Mouse (Mus musculus) kidney, adult 2 months (tissue): Measurements from ENCODE around the gene Gm20716. TPM values are rescaled to one million over a fixed set of nuclear protein-coding genes. Genes with fewer than 3 reads are reported as not detected.

Experiments used
- DNase-seq: peaks from one replicate; pipeline ENCODE4 v3.0.0; 2021
- H3K27ac ChIP-seq: fragments of 200-500 bp; 2 replicates; pipeline ENCODE4 v1.5.1; 2012; ENCODE audit warnings: low read depth, low read length, control low read depth, inconsistent platforms; ENCODE audit not compliant: insufficient read depth
- H3K27me3 ChIP-seq: fragments of 200-500 bp; replicated peaks from 2 replicates; pipeline ENCODE4 v1.6.1; 2012; ENCODE audit warnings: mild to moderate bottlenecking, moderate library complexity, low read length, inconsistent platforms; ENCODE audit not compliant: control insufficient read depth, insufficient read depth
- H3K36me3 ChIP-seq: fragments of 200-500 bp; 2 replicates; pipeline ENCODE4 v1.6.1; 2012; ENCODE audit warnings: mild to moderate bottlenecking, moderate library complexity, low read length, inconsistent platforms; ENCODE audit not compliant: control insufficient read depth, insufficient read depth
- H3K4me1 ChIP-seq: fragments of 200-500 bp; 2 replicates; pipeline ENCODE4 v1.6.1; 2011; ENCODE audit warnings: low read length; ENCODE audit not compliant: control insufficient read depth, insufficient read depth
- H3K4me3 ChIP-seq: fragments of 200-500 bp; 2 replicates; pipeline ENCODE4 v1.5.1; 2011; ENCODE audit warnings: mild to moderate bottlenecking, low read depth, low read length, control low read depth; ENCODE audit not compliant: insufficient read depth
- CTCF ChIP-seq: fragments of 200-500 bp; conservative IDR thresholded peaks from 2 replicates; pipeline ENCODE4 v1.5.1; 2011; ENCODE audit warnings: low read depth, mild to moderate bottlenecking, control low read depth, low read length, moderate library complexity, mixed read lengths; ENCODE audit not compliant: insufficient read depth, insufficient read length
- POLR2A ChIP-seq: fragments of 200-500 bp; IDR thresholded peaks from one replicate; pipeline ENCODE4 v1.6.1; 2011; ENCODE audit warnings: low read depth, low read length, control low read depth
- WGBS: fragments of 180-500 bp; shearing (Covaris S2); methylation state at CpG from one replicate; pipeline ENCODE4 v1.1.7; 2018; 5-methylcytosine and 5-hydroxymethylcytosine counted together
- polyA plus RNA-seq: library from polyadenylated mRNA; depleted of rRNA; stranded (reverse); fragments of >200 nt; gene quantifications from 2 replicates; pipeline ENCODE4 v1.2.3, GENCODE M21; 2012

Gm20716 gene
- polyA plus RNA-seq, 1 experiment: 8.5 TPM

GRCm38 (mm10) chr2:168257188-168257587, 27.0 kb upstream of the Gm20716 start:
- DNase-seq: no peak
- H3K27ac ChIP-seq: no peak overlapping the region
- no peaks in the 10 kb centered on the region for H3K27me3 ChIP-seq
- no peak for TF ChIP-seq CTCF
- no peak for TF ChIP-seq POLR2A
- no peaks in the 10 kb centered on the region for H3K36me3 ChIP-seq
- WGBS: 94% methylated on average over 4 of the region's 4 CpGs
- H3K4me1 ChIP-seq: no peaks in the 10 kb centered on the region
- H3K4me3 ChIP-seq: no peak overlapping the region

DNA sequence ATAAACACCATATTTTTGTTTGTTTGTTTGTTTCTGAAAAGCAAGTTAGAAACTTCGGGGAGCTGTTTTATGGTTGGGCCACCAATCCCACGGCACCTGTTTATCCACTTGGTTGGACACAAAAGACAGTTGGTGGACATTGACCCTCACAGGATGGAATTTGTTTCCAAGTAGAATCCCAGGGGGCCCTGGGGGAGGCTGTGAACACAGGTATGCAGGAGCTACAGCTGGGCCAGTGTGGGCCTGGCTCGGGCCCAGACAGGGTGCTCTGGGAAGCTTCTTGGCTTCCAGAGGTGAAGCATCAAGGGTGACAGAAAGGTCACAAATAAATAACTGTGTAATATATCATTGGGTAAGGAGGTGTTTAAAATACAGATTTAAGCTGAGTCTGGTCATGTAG, 26.3 kb upstream of the Gm20716 start:
- Histone ChIP-seq H3K27ac (no peak overlapping the region), H3K36me3 (no peaks in the 10 kb centered on the region), H3K4me1 (no peaks in the 10 kb centered on the region), H3K4me3 (no peak overlapping the region), H3K27me3 (no peaks in the 10 kb centered on the region)
- no peak for TF ChIP-seq CTCF
- TF ChIP-seq POLR2A: no peak
- 46% methylated on average over 3 of the region's 3 CpGs for WGBS
- DNase-seq: peak; percentile 84

DNA sequence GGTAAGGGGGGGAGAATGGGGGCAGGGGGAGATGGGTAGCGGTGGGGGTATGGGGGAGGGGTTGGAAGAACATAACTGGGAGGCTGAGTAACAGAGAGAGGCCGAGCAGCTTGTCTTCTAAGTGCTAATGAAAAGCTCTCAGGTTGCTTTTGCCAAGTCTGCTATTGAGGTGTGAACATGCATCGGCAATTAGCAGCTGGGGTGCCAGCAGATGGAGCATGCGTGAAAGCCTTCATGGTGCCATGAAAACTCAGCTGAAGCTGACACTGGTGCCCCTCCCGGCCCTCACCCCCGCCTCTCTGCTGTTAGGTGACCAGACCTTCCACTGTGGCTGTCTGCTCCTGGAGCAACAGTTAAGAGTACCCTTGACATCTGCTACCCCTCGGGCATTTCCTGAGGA, 23.7 kb upstream of the Gm20716 start:
- TF ChIP-seq CTCF (no peak), POLR2A (no peak)
- WGBS: 46% methylated on average over 7 of the region's 7 CpGs
- H3K4me1 ChIP-seq: no peaks in the 10 kb centered on the region
- no peaks in the 10 kb centered on the region for H3K36me3 ChIP-seq
- H3K27me3 ChIP-seq: no peaks in the 10 kb centered on the region
- H3K4me3 ChIP-seq: no peak overlapping the region
- DNase-seq: no peak
- no peak overlapping the region for H3K27ac ChIP-seq

GRCm38 (mm10) chr2:168252639-168253292, 22.6 kb upstream of the Gm20716 start:
- no peaks in the 10 kb centered on the region for H3K36me3 ChIP-seq
- DNase-seq: peak; percentile 27
- TF ChIP-seq CTCF (peak; percentile 58), POLR2A (no peak)
- no peaks in the 10 kb centered on the region for H3K4me1 ChIP-seq
- H3K27me3 ChIP-seq: no peaks in the 10 kb centered on the region
- H3K4me3 ChIP-seq: no peak overlapping the region
- 31% methylated on average over 16 of the region's 16 CpGs for WGBS
- no peak overlapping the region for H3K27ac ChIP-seq

GRCm38 (mm10) chr2:168250270-168250669, 20.1 kb upstream of the Gm20716 start:
- Histone ChIP-seq H3K27me3 (no peaks in the 10 kb centered on the region), H3K27ac (no peak overlapping the region), H3K36me3 (no peaks in the 10 kb centered on the region), H3K4me1 (no peaks in the 10 kb centered on the region), H3K4me3 (no peak overlapping the region)
- WGBS: 14% methylated on average over 8 of the region's 8 CpGs
- TF ChIP-seq CTCF (peak; percentile 94), POLR2A (no peak)
- DNase-seq: peak; percentile 88

GRCm38 (mm10) chr2:168248856-168249245, 18.7 kb upstream of the Gm20716 start:
- no peak for DNase-seq
- Histone ChIP-seq H3K36me3 (no peaks in the 10 kb centered on the region), H3K4me1 (no peaks in the 10 kb centered on the region), H3K27me3 (no peaks in the 10 kb centered on the region), H3K4me3 (no peak overlapping the region), H3K27ac (no peak overlapping the region)
- TF ChIP-seq POLR2A: no peak
- TF ChIP-seq CTCF: peak; percentile 33; the same call in 1 of the 2 replicates
- 43% methylated on average over 2 of the region's 2 CpGs for WGBS

- no peaks in the 10 kb centered on the region for H3K4me1 ChIP-seq
- 62% methylated on average over 8 of the region's 8 CpGs for WGBS
- no peaks in the 10 kb centered on the region for H3K27me3 ChIP-seq
- no peak for TF ChIP-seq CTCF
- TF ChIP-seq POLR2A: no peak
- H3K4me3 ChIP-seq: no peak overlapping the region
- H3K36me3 ChIP-seq: no peaks in the 10 kb centered on the region
- no peak for DNase-seq
- H3K27ac ChIP-seq: no peak overlapping the region
Measured at GRCm38 (mm10) chr2:168248167-168248855, 18.1 kb upstream of the Gm20716 start.

DNA sequence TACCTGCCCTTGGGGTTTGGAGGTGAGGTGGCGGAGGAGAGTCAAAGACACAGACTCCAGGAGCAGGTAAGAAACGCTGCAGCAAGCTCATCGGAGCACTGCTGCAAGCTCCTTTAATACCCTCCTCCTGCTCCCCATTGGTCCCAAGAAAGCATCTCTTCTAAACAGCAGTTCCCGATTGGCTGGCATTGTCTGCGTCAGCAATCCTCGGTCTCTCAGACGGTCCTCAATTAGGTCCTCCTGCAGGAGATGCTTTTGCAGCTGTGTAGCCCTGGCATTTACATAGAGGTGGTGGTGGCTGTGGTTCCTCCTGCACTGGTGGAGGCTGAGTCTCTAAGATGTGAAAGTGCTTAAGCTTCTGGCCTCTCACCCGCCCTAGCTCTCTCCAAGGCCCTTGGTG, 15.4 kb upstream of the Gm20716 start:
- 44% methylated on average over 8 of the region's 8 CpGs for WGBS

More for the DNA sequence above, 15.4 kb upstream of the Gm20716 start:
- no peak for DNase-seq
- TF ChIP-seq POLR2A: no peak
- TF ChIP-seq CTCF: no peak
- Histone ChIP-seq H3K4me3 (no peak overlapping the region), H3K27ac (no peak overlapping the region), H3K36me3 (no peaks in the 10 kb centered on the region), H3K4me1 (no peaks in the 10 kb centered on the region), H3K27me3 (no peaks in the 10 kb centered on the region)
